Mouse (Mus musculus): Measurements from ENCODE around the gene Sap30bp.

Sap30bp gene

GRCm38 (mm10) chr11:115904956-115905790, 27.9 kb upstream of the Sap30bp start:
- DNase-seq (ENCODE audit: low spot score in 2 of 2): no peak

GRCm38 (mm10) chr11:115906116-115906515, 27.0 kb upstream of the Sap30bp start:
- no peak for DNase-seq (ENCODE audit: low spot score in 2 of 2)

GRCm38 (mm10) chr11:115906521-115906920, 26.6 kb upstream of the Sap30bp start:
- DNase-seq (ENCODE audit: low spot score in 2 of 2): no peak

- DNase-seq (ENCODE audit: low spot score in 2 of 2): no peak
Observed at GRCm38 (mm10) chr11:115911134-115911561, 21.9 kb upstream of the Sap30bp start.

- DNase-seq (ENCODE audit: low spot score in 2 of 2): no peak
Observed at GRCm38 (mm10) chr11:115911632-115912376, 21.3 kb upstream of the Sap30bp start, which contains the start of gene Smim6. TSS of gene Smim6 (plus strand) at chr11:115912017.

GRCm38 (mm10) chr11:115916579-115916978, 16.5 kb upstream of the Sap30bp start:
- DNase-seq (ENCODE audit: low spot score in 2 of 2): no peak

GRCm38 (mm10) chr11:115918637-115919036, 14.4 kb upstream of the Sap30bp start:
- no peak for DNase-seq (ENCODE audit: low spot score in 2 of 2)

GRCm38 (mm10) chr11:115919073-115919472, 14.0 kb upstream of the Sap30bp start:
- no peak for DNase-seq (ENCODE audit: low spot score in 2 of 2)

- peak in 1 of 2 experiments; percentile 51 for DNase-seq (ENCODE audit: low spot score in 2 of 2)
Observed at GRCm38 (mm10) chr11:115920110-115920818, 12.8 kb upstream of the Sap30bp start.

GRCm38 (mm10) chr11:115921986-115922385, 11.1 kb upstream of the Sap30bp start:
- no peak for DNase-seq (ENCODE audit: low spot score in 2 of 2)

GRCm38 (mm10) chr11:115929031-115929430, 4.1 kb upstream of the Sap30bp start:
- peak in 1 of 2 experiments; percentile 26 for DNase-seq (ENCODE audit: low spot score in 2 of 2)

- peak in 1 of 2 experiments; percentile 29 for DNase-seq (ENCODE audit: low spot score in 2 of 2)
Observed at GRCm38 (mm10) chr11:115929818-115930217, 3.3 kb upstream of the Sap30bp start.

GRCm38 (mm10) chr11:115931235-115931634, 1.8 kb upstream of the Sap30bp start:
- no peak for DNase-seq (ENCODE audit: low spot score in 2 of 2)

- DNase-seq (ENCODE audit: low spot score in 2 of 2): no peak
Observed at GRCm38 (mm10) chr11:115933747-115934110, 647 bp downstream of the Sap30bp start.

GRCm38 (mm10) chr11:115939690-115940329, 6.7 kb downstream of the Sap30bp start:
- peak; percentile 56 to 68 for DNase-seq (ENCODE audit: low spot score in 2 of 2)

- DNase-seq (ENCODE audit: low spot score in 2 of 2): no peak
Observed at GRCm38 (mm10) chr11:115941980-115942379, 8.9 kb downstream of the Sap30bp start.

- DNase-seq (ENCODE audit: low spot score in 2 of 2): no peak
Observed at GRCm38 (mm10) chr11:115945247-115945646, 12.2 kb downstream of the Sap30bp start.

GRCm38 (mm10) chr11:115946221-115946828, 13.2 kb downstream of the Sap30bp start:
- no peak for DNase-seq (ENCODE audit: low spot score in 2 of 2)

- DNase-seq (ENCODE audit: low spot score in 2 of 2): no peak
Observed at GRCm38 (mm10) chr11:115948316-115948715, 15.2 kb downstream of the Sap30bp start.

- no peak for DNase-seq (ENCODE audit: low spot score in 2 of 2)
Observed at GRCm38 (mm10) chr11:115950719-115951118, 17.6 kb downstream of the Sap30bp start.

- peak; percentile 19 to 51 for DNase-seq (ENCODE audit: low spot score in 2 of 2)
Observed at GRCm38 (mm10) chr11:115954712-115955111, 21.6 kb downstream of the Sap30bp start.
